Mouse (Mus musculus) right cerebral cortex, adult 18-20 months (tissue): ENCODE data around the gene Sec14l4.
"Not testable (repeated sequence)": the region's sequence is repeated elsewhere in the genome, so short reads cannot be mapped to it uniquely, and the experiment has no call there.

ENCODE experiments used
- DNase-seq: peaks from one replicate; pipeline ENCODE4 v3.0.0; 2022; ENCODE audit warnings: mixed read lengths

Sec14l4 gene

DNA sequence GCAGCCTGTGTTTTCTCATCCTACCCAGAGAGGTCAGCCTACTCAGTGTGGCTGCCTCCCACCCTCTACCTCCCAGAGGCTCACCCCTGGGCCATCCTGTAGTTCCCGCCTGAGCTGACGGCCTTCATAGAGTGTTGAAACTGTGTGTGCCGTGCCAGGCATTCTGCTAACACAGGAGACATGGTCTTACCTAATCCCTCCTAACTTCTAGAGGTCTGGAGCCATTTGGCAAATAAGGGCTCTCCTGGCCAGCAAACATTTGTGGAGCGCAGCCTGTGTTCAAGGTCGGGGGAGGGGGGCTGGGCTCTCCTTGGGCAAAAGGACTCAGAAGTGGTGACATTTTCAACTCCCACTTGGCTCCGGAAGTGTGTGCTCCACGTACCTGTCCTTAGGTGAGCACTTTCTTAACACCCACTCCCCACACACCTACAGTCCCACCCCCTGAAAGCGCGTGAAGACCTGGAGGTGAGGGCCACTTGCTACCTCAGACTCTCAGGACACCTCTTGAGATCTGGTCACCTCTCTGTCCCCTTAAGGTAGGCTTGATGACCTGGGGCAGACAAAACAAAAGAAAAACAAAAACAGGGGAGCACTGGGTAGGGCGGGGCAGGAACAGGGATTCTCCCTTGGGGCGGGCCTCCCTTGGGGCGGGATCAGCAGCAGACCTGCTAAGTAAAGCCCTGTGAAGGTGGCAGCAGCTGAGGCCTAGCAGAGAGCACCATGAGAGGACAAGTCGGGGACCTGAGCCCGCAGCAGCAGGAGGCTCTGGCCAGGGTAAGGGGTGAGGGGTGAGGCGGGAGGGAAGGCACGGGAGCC lies at the start of gene Sec14l4:
Gene Sec14l4 (plus strand): TSS at position 337 of the 816 bp plus-strand sequence.
- DNase-seq: no peak

DNA sequence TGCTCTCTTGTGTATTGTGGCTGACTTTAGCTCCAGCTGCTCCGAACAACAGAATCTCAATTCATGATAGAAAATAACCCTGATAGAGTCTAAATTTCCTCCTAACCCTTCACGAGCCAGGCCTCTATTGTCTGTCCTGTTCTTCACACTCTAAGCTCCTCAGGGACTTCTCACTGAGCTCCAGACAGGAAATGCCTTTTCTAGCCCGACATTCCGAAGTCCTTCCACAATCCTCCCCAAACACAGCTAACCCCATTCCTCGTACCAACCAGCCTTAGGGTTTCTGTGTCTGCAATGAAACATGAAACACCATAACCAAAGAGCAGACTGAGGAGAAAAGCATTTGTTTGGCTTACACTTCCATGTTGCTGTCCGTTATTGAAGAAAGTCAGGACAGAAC lies 49.7 kb upstream of the Sec14l4 start:
- no peak for DNase-seq

DNA sequence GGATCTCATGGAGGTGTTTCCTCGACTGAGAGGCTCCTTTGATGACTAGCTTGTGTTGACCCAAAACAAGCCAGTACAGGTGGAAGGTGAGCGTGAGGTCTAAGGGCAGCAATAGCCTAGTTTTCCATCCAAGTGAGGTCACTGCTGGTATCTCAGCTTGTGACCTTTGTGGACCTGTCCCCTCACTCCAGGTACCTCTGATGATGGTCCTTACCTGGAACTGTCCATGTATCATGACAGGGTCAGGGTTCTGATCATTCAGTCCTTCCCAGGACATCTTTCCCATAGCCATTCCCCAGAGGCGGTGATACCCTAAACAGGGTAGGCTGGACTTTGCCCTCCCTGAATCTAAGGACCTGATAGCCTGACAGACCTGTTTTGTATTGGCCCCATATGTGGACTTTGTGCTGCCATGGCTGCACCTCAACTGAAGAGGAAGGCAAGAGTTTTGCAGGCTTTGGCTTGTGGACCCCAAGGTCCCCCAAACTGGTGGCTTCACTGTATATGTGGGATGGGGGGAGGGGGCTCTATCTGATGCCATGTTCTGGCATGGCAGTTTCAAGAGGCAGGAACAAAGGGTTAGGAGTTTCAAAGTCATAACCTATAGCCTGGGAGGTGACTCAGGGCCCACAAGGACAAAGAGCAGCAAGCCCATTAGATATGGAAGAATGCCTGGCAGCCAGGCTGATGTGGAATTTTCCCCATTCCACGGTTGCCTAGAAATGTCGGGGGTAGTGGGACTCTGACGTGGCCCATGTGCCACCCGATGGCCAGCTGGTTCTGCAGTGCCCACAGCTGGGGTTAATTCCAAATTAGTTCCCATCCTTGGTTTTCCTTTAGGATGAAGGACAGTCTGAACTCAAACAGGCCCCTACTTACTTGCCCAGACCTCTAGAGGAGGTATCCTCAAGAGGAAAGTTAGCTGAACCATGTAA lies 48.7 kb upstream of the Sec14l4 start:
- no peak for DNase-seq

DNA sequence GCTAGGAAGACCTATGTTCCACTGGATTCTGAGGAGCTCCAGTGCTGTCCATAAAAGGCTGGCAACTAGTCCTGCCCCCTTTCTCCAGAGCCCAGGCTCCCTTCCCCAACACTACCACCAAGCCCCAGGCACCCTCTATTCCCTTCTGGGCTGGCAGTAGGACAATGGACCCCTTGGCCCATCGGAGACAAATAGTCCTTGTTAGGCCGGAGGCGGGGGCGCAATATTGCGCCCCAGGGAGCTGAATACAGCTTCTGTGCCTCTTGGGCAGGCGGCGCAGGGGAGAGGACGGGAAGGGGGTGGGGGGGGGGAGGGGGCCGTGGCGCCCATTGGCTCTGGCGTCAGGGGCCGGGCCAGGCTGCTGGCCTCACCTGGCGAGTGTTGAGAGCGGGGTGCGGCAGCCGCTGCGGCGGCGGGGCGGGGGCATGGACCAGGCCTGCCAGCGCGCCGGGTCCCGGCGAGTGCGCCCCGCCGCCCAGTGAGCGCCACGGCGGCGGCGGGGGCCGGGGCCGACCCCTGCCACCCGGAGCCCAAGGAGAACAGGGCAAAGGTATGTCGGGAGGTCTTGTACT lies 47.9 kb upstream of the Sec14l4 start, which contains the start of gene Gal3st1:
Gene Gal3st1 (plus strand): TSS at position 346 of the 572 bp plus-strand sequence.
- DNase-seq: peak; percentile 56

DNA sequence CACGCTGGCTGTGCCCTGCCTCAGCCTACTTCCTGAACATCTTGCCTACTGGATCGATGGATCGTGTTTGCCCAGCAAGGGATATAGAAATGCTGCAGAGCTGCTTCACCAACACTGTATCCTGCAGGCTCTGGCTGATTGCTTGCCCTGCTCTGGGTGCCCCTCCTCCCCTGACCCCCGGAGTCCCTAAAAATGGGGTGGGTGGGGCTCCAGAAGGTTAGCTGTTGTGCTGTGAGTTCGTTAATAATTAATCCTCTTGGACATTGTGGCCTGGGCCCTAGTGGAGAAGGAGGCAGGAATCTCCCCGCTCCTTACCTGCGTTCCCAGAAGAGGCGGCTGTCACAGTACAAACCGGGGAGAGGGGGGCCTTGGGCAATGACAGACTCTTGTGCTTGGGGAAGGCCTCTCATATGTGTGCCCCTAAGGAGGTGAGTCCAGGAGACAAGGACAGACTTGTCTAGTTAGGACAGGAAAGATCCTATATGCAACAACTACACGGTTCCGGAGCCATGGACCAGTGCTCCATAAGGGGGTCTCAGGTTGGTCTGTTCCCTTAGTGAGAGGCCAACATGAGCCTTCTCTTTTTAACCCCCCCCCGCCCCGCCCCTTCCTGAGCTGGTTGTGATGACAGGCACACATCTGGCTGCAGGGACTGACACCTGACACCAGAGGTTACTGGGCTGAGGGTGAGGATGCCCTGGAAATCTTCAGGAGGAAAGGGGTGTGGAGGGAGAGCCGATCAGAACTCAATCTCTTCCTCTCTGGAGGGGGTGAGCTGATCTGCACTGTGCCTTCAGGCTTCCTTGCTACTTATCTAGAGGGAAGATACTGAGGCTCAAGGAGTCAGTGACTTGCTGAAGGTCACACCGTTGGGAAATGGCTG lies 47.2 kb upstream of the Sec14l4 start:
- no peak for DNase-seq

DNA sequence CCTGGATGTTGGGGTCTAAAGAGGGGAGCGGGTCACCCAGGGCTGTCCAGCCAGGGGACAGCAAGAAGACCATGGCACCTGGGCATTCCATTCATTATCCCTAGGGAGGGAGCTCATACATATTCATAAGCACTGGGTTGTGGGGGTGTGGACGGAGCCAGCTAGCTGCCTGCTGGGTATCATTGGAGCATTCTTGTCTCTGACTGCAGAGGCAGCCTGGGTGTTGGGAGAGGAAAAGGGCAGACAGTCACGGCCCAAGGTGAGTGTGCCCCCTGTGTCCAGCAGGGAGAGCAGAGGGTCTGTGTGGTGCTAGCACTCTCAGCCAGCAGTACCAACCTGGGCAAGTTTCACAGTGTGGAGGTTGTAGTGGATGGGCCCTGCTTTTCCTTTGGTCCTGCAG lies 41.5 kb upstream of the Sec14l4 start:
- DNase-seq: no peak

DNA sequence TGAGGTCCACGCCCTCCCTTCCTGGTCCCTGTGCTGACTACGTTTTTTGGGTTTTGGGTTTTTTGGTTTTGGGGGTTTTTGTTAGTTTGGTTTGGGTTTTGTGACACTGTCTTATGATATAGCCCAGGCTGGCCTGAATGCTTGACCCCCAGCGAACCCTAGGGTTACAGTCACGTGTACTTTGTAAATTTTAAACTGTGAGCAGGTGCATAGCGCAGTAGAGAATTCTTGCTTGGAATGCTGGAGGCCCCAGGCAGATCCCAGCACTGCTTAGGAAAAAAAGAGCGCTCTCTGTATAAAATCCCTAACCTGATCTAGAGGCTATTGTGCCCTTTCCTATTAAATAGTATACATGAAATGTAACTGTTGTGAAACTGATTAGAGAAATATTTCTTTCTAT lies 38.1 kb upstream of the Sec14l4 start:
- no peak for DNase-seq

DNA sequence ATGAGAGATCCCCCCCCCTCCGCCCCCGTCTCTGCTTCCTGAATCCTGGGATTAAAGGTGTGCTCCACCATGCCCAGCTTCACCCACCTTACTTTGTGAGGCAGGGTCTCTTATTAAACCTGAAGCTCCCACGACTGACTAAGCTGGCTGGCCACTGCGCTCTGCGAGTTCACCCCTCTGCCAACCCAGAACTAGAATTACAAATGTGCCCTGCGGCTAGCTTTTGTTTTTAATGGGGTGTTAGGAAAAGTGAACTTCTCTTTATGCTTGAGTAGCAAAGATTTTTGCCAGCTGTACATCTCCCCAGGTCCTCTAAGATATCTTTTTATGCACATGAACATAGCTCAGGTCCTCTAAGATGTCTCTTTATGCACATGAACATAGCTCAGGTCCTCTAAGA lies 37.3 kb upstream of the Sec14l4 start:
- no peak for DNase-seq

DNA sequence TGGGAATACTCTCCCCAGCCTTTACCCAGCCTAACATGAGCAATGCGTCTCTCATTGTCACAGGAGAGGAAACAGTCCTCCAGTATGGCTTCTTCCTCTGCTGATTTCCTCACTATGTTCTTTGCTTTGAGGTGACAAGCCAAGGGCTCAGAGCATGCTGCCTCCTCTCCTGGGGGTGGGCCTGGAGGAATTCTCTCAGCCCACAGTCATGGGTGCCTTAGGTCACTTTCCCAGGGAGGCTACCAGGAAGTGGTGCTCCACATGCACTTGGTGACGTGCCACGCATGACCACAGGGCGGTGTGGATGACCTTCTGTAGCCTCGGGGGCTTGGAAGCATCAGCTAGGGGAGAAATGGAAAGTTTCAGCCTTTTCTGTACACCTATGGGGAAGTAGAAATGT lies 35.8 kb upstream of the Sec14l4 start:
- DNase-seq: no peak

DNA sequence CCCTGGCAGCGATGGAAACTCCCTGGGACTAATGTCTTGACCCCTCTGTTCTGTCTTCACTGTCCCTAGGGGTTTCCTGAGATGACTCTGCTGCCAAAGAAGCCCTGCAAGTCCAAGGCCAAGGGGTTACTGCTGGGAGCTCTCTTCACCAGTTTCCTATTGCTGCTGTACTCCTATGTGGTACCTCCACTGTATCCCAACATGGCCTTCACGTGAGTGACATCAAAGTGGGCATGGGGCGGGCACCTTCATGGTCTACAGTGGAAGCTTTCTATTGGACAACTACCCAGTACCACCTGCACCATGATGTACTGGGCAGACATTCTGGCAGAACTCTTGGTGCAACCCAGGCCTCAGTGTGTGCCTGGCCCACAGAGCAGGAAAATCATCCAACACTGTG lies 34.4 kb upstream of the Sec14l4 start:
- DNase-seq: no peak

DNA sequence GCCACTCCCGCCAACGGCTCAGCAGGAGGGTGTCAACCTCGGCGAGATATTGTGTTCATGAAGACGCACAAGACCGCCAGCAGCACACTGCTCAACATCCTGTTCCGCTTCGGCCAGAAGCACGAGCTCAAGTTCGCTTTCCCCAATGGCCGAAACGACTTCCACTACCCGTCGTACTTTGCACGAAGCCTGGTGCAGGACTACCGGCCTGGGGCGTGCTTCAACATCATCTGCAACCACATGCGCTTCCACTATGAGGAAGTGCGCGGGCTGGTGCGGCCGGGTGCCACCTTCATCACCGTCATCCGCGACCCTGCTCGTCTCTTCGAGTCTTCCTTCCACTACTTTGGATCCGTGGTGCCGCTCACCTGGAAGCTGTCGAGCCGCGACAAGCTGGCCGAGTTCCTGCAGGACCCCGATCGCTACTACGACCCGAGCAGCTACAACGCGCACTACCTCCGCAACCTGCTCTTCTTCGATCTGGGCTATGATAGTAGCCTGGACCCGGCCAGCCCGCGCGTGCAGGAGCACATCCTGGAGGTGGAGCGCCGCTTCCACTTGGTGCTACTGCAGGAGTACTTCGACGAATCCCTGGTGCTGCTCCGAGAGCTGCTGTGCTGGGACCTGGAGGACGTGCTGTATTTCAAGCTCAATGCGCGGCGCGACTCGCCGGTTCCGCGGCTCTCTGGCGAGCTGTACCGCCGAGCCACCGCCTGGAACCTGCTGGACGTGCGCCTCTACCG lies 33.1 kb upstream of the Sec14l4 start:
- DNase-seq: no peak

DNA sequence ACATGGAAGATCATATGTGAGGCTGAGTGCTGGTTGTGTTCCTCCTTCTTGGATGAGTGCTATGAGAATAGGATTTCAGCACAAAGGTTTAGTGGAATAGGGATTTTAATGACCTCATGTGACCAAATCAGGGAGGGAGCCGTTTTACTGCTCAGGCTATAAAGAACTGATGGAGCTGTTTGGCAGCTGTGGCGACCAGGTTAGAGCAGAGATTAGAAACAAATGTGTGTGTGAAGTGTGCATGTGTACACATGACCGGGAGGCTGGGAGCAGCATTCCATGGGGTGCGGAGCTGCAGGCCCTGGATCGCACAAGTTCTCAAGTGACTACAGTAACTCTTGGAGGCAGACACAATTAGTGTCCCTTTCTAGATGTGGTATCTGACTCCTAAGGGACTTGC lies 31.7 kb upstream of the Sec14l4 start:
- DNase-seq: no peak

DNA sequence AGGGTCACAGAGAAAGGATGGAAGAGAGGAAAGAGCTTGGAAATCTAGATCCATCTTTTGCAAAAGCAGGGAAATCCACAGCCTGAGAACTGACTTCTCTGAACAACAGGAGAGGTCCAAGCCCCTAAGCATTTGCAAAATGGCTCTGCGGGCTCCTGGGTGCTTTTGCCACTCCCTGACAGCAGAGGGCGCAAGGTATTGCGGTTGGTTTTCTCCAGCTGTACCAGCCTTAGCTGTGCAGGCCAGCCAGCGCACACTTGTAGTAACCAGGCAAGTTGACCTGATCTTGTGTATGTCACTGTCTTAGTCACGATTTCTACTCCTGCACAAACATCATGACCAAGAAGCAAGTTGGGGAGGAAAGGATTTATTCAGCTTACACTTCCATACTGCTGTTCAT lies 29.7 kb upstream of the Sec14l4 start:
- DNase-seq: peak; percentile 64

DNA sequence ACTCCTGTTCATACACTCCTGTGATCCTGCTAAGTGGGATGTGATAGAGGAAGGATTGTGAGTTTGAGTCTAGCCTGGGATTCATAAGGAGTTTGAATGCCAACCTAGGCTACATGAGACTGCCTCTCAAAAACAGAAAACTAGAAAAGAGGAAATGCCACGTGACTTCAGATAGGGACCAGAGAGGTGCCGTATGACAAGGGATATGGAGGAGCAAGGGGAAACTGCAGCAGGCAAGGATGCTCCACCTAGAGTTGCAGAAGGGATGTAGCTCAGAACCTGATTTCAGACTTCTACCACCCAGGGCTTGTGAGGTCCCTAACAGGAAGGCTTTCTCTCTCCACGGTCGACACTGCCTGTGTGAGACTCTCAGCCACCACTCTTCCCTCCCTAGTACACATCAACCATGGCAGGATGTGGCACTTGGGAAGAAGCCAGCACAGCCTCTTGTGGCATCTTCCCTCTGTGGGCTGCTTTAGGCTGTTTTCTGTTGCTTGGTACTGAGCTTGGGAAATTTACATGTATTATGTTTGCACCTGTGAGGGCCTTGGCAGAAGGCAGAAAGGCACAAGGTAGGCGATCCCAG lies 25.9 kb upstream of the Sec14l4 start:
- no peak for DNase-seq

DNA sequence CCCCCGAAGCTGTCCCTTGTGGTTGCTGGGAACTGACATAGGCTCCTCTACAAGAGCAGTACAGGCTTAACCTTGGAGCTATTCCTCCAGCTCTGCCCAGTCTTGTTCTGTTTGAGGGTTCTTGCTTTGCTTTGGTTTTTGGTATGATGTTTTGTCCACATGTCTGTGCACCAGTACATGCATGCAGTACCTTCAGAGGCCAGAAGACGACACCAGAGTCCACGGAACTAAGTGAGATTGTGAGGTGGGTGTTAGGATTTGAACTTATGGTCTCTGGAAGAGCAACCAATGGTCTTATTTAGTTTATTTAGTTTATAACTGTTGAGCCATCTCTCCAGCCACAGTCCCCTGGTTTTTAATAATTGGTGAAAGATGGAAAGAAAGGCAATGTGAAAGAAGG lies 24.8 kb upstream of the Sec14l4 start:
- DNase-seq: no peak

DNA sequence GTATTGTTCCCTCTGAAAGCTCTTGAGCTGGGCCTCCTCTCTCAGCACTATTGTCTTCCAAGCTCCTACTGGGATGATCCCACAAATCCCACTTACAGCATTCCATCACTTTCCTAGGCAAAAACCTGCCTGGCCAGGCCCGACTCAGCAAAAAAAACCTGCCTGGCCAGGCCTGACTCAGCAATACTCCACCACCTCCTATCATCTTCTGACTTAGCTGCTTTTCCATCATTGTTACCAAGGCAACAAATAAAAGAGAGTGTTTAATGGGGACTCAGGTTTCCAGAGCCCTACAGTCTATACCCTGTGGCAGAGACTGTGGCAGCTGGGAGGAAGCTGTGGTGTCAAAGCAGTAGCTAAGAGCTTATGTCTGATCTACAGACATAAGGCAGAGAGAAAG lies 18.6 kb upstream of the Sec14l4 start:
- DNase-seq: no peak

DNA sequence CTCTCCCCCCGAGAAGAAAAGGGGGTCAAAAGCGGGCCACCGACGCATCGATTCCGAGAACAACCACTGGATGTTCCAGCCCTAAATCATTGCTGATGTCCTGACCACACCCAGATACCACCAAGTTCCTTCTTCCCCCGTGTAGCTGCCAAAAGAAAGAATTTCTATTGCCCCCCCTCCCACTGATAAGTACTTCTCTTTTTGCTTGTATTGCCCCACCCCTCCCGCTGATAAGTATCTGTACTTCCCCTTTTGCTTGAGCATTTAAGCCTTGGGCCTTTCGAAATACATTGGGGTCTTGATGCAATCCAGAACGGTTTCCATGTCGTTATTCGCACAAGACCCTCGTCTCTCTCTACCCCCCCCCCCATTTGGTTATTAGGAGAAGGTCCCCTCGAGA lies 15.5 kb upstream of the Sec14l4 start:
- not testable (repeated sequence) for DNase-seq

DNA sequence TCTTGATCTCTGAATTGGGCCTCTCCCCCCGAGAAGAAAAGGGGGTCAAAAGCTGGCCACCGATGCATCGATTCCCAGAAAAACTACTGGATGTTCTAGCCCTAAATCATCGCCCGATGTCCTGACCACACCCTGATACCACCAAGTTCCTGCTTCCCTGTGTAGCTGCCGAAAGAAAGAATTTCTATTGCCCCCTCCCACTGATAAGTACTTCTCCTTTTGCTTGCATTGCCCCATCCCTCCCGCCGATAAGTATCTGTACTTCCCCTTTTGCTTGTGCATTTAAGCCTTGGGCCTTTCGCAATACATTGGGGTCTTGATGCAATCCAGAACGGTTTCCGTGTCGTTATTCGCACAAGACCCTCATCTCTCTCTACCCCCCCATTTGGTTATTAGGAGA lies 9.2 kb upstream of the Sec14l4 start:
- not testable (repeated sequence) for DNase-seq

DNA sequence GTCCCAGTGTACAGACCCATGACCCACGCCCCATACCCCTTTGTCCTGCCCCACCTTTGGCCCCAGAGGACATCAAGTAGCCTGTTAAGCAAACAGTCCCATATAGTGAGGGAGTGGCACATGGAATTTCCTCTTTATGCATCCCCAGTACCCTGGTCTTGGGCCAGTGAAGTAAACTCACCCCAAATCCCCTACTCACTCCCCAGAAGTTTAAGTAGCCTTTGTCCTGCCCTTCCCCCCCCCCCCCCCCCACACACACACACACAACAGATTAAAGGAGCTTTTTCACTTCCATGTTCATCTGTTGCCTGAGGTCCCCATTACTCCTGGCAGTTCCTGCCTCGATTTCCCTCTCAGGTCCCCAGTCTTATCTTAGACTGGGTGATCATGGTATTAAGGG lies 7.9 kb upstream of the Sec14l4 start:
- no peak for DNase-seq

DNA sequence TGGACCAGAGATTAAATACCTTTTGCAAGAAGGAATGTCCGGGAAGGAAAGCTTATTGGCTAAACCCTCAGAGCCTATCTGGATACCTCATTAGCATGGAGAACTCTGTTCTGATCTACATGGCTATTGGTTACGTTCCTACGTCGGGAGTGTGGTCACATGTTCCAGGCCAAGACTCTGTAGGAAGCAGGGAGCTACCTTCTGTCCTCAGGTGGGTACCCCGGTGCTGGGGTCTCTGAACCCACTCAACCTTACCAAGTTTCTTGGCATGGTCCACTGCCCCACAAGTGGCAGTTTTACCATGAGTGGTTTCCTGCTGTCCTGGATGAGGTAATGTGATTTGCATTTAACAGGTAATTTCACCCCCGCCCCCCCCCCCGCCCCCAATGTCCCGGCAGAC lies 4.2 kb upstream of the Sec14l4 start:
- DNase-seq: no peak
